Mouse (Mus musculus) bone marrow, adult 2 months (tissue): ENCODE measurements around the gene Trmt1.

Experiments
- CTCF ChIP-seq: fragments of 200-500 bp; IDR thresholded peaks from 2 replicates; pipeline ENCODE4 v1.5.1; 2011; ENCODE audit warnings: low read length, control low read depth; ENCODE audit not compliant: control insufficient read depth, insufficient read depth
- POLR2A ChIP-seq: fragments of 200-500 bp; IDR thresholded peaks from 2 replicates; pipeline ENCODE4 v1.6.1; 2011; ENCODE audit warnings: low read depth, mild to moderate bottlenecking, control low read depth, low read length, borderline replicate concordance; ENCODE audit not compliant: control insufficient read depth

GRCm38 (mm10) chr8:84718476-84718875, 32.4 kb downstream of the Trmt1 start:
- TF ChIP-seq POLR2A = no peak
- TF ChIP-seq CTCF = no peak
